Mouse (Mus musculus) kidney, postnatal 0 days (tissue): ENCODE data around the gene Eml3. TPM values are rescaled to one million over a fixed set of nuclear protein-coding genes. Genes with fewer than 3 reads are reported as not detected.
A peak's percentile ranks its signal among the peaks of the same experiment; 100 is the strongest.

ENCODE experiments used
- ATAC-seq: fragments of 200-750 bp; cut with Nextera tagmentation; replicated peaks from 2 replicates; pipeline ENCODE4 v1.8.0; 2017; ENCODE audit warnings: low read depth, moderate number of reproducible peaks, moderate TSS enrichment, moderate library complexity; ENCODE audit not compliant: low FRiP score
- DNase-seq: peaks from one replicate; pipeline ENCODE4 v3.0.0-alpha.2; 2016; ENCODE audit warnings: low spot score
- H3K27ac ChIP-seq: fragments of 300-500 bp; sonication (generic); 2 replicates; pipeline ENCODE4 v1.5.1; 2014; ENCODE audit warnings: mild to moderate bottlenecking
- H3K27me3 ChIP-seq: fragments of 300-500 bp; sonication (generic); 2 replicates; pipeline ENCODE4 v1.6.1; 2014; ENCODE audit warnings: low read length, mixed read lengths; ENCODE audit not compliant: insufficient read depth
- H3K36me3 ChIP-seq: fragments of 300-500 bp; sonication (generic); 2 replicates; pipeline ENCODE4 v1.6.1; 2014; ENCODE audit warnings: low read length, mixed read lengths; ENCODE audit not compliant: insufficient read depth
- H3K4me1 ChIP-seq: fragments of 300-500 bp; sonication (generic); replicated peaks from 2 replicates; pipeline ENCODE4 v1.6.1; 2014; ENCODE audit warnings: antibody characterized with exemption, low read length, mixed read lengths; ENCODE audit not compliant: insufficient read depth
- H3K4me2 ChIP-seq: fragments of 300-500 bp; sonication (generic); 2 replicates; pipeline ENCODE4 v1.6.1; 2014; ENCODE audit warnings: mild to moderate bottlenecking, low read length, moderate library complexity, mixed read lengths
- H3K4me3 ChIP-seq: fragments of 300-500 bp; sonication (generic); replicated peaks from 2 replicates; pipeline ENCODE4 v1.5.1; 2014; ENCODE audit warnings: low read depth, low read length
- H3K9ac ChIP-seq: fragments of 300-500 bp; sonication (generic); 2 replicates; pipeline ENCODE4 v1.6.1; 2014; ENCODE audit warnings: low read depth, low read length
- H3K9me3 ChIP-seq: fragments of 300-500 bp; sonication (generic); replicated peaks from 2 replicates; pipeline ENCODE4 v1.6.1; 2016; ENCODE audit warnings: low read length, inconsistent platforms, mixed read lengths
- CTCF ChIP-seq: IDR thresholded peaks from 2 replicates; pipeline ENCODE4 v1.5.1; 2016; ENCODE audit warnings: antibody characterized with exemption, low read depth, mild to moderate bottlenecking, moderate library complexity
- WGBS: fragments of 180-500 bp; shearing (Covaris S2); extraction: QIAGEN DNeasy Blood & Tissue Kit; methylation state at CpG from one replicate; pipeline ENCODE4 v1.1.7; 2014; 5-methylcytosine and 5-hydroxymethylcytosine counted together
- polyA plus RNA-seq: library from polyadenylated mRNA; unstranded; fragments of >200 nt; fragmentation: Nextera tagmentation; extraction: Ambion mirVana; gene quantifications from 2 replicates; pipeline ENCODE4 v1.2.1, GENCODE M21; 2015

Gene Eml3
- polyA plus RNA-seq, 1 experiment from 2014 or later = 25.5 TPM

DNA sequence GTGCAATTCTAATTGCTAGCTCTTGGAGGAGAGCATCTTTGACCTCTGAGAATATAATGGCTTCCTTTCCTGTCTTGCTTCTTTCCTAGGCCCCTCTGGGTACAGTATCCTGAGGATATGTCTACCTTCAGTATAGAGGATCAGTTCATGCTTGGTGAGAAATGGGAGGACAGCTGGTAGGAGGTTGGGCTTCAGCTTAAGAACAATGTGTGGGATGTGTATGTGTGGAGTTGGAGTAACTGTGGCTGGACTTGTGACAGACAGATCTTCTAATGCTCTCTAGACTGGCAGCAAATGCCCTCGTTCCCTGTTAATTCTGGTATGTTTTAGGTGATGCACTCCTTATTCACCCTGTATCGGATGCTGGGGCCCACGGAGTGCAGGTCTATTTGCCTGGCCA is 15.1 kb upstream of the Eml3 start:
- 95% methylated on average over 3 of the region's 3 CpGs for WGBS
- Histone ChIP-seq H3K4me2 (no peak overlapping the region), H3K9me3 (no peaks in the 10 kb centered on the region), H3K27ac (no peak overlapping the region), H3K4me3 (no peak overlapping the region), H3K4me1 (no peaks in the 10 kb centered on the region), H3K27me3 (no peaks in the 10 kb centered on the region), H3K36me3 (peaks cover 71% of the 10 kb centered on the region), H3K9ac (no peak overlapping the region)
- ATAC-seq (no peak), DNase-seq (no peak)
- TF ChIP-seq CTCF = no peak

DNA sequence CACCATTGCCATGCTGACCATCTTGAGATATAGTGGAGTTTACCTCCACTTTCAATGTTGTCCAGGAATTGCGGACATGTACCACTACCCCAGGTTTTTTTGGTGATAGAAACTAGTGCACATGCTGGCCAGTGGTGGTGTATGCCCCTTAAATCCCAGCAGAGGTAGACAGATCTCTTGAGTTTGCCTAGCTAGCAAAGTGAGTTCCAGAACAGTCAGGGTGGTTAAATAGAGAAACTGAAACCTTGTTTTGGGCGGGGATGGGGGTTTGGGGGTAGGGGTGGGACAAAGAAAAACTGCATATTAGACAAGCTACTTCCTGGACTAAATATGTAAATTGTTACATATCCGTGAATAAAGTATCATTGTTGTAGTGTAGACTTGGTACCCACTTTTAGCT is 10.4 kb upstream of the Eml3 start:
- 92% methylated on average over 3 of the region's 3 CpGs for whole genome bisulfite sequencing
- Histone ChIP-seq H3K27me3 (no peaks in the 10 kb centered on the region), H3K9ac (no peak overlapping the region), H3K4me3 (no peak overlapping the region), H3K27ac (no peak overlapping the region), H3K4me2 (no peak overlapping the region), H3K9me3 (no peaks in the 10 kb centered on the region), H3K4me1 (peaks cover 7% of the 10 kb centered on the region; the same call in 1 of the 2 replicates), H3K36me3 (peaks cover 27% of the 10 kb centered on the region)
- no peak for TF ChIP-seq CTCF
- no peak for DNase-seq
- no peak for ATAC-seq

DNA sequence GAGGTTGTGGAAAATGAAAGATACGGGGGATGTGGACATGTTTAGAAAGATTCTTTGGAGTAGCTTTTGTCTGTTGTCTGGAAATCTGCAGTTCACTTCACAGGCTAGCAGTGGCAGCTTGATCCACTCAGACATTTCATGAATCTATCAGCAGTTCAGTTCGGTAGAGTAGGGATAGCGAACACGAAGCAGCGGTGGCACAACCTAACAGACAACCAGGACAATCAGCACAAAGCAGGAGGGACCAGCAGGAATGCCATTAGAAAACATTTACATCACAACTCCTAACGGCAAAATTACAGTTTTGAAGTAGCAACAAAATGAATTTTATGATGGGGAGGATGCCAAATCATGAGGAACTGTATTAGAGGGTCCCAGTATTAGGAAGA is 9.7 kb upstream of the Eml3 start:
- DNase-seq (no peak), ATAC-seq (no peak)
- no peak for TF ChIP-seq CTCF
- H3K4me2 ChIP-seq = peak overlapping the region; percentile 63
- WGBS = 61% methylated on average over 6 of the region's 6 CpGs
- no peak overlapping the region for H3K9ac ChIP-seq
- no peaks in the 10 kb centered on the region for H3K27me3 ChIP-seq
- H3K9me3 ChIP-seq = no peaks in the 10 kb centered on the region
- peak overlapping the region; percentile 91 for H3K27ac ChIP-seq
- 0 out of 2 replicates have a peak overlapping the region, but pooled peaks have one; percentile 72 for H3K4me3 ChIP-seq
- peaks cover 7% of the 10 kb centered on the region; the same call in 1 of the 2 replicates for H3K4me1 ChIP-seq
- H3K36me3 ChIP-seq = peaks cover 20% of the 10 kb centered on the region

DNA sequence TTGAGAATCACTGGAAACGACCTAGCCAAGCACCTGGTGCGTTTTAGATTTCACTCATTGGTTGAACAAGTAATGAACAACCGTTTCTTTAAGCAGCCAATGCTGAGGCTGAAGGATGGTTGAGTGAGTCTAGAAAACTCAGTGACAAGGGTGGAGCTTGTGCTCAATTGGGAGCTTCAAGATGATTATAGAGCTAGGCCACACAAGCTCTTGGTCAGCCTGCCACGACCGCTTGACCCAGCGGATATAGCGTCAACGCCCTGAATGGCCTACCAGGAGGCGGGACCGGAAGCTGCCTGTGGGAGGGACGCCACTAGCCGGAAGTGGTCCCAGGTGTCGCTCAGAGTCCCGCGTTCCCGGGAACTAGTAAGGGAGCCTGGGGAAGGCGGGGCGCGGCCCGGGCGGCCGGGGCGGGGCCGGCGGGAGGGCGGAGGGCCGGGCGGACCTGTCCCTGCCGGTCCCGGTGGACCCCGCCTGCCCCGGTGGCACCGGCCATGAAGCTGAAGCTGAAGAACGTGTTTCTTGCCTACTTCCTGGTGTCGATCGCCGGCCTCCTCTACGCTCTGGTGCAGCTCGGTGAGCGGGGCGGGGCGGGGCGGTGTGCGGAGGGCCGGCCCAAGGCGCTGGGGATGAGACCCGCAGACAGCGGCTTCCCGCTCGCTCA is 9.1 kb upstream of the Eml3 start, which contains the start of gene B3gat3:
Gene B3gat3, plus strand, starts transcription at position 302 of the 664 bp plus-strand sequence.
- peak within 1 kb of the TSS; percentile 62 for H3K9ac ChIP-seq
- H3K4me3 ChIP-seq = peak within 1 kb of the TSS; percentile 72
- no peak for TF ChIP-seq CTCF
- no peaks in the 10 kb centered on the region for H3K27me3 ChIP-seq
- no peaks in the 10 kb centered on the region for H3K9me3 ChIP-seq
- peak; percentile 98 for ATAC-seq
- peak within 1 kb of the TSS; percentile 91 for H3K27ac ChIP-seq
- peak within 1 kb of the TSS; percentile 63 for H3K4me2 ChIP-seq
- DNase-seq = peak; percentile 98
- peaks cover 7% of the 10 kb centered on the region; the same call in 1 of the 2 replicates for H3K4me1 ChIP-seq
- 2% methylated on average over 48 of the region's 50 CpGs for WGBS
- peaks cover 15% of the 10 kb centered on the region for H3K36me3 ChIP-seq

DNA sequence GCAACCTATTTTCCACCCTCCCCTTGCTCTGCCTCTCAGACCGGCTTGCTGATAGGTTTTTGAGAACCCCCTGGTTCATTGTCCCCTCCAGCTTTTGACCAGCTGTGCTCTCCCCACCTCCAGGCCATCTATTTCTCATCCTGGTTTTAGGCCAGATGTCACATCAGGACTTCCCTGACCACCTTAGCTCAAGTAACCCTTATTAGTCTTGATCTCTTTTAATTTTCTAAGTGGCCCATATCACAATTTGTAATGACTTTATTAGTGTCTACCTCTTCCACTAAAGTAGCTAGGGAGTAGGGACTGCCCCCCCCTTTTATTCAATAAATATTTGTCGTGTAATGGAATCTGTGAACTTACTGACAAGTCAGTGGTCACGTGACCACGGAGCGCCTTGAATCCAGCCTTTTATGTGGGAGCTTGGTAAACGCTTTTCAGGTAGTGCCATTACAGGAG is 8.5 kb upstream of the Eml3 start:
- Histone ChIP-seq H3K27ac (peak overlapping the region; percentile 91), H3K27me3 (no peaks in the 10 kb centered on the region), H3K4me1 (peaks cover 7% of the 10 kb centered on the region; the same call in 1 of the 2 replicates), H3K9me3 (no peaks in the 10 kb centered on the region), H3K4me2 (peak overlapping the region; percentile 63), H3K4me3 (peak overlapping the region; percentile 72), H3K36me3 (peaks cover 9% of the 10 kb centered on the region; the same call in 1 of the 2 replicates), H3K9ac (peak overlapping the region; percentile 62)
- DNase-seq (peak; percentile 70), ATAC-seq (no peak)
- 0% methylated on average over 6 of the region's 6 CpGs for WGBS
- no peak for TF ChIP-seq CTCF

DNA sequence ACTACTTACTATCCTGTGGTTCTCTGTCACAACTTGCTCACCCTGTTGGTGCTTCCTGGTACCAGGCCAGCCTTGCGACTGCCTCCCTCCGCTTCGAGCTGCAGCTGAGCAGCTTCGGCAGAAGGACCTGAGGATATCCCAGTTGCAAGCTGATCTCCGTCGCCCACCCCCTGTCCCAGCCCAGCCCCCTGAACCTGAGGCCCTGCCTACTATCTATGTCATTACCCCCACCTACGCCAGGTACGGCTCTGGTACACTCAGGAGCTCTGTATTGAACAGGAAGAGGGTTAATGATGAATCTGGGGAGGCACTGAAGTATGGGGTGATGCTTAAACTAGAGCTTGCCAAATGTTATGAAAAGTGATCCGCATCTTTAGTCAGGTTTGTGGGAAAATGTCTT is 7.6 kb upstream of the Eml3 start:
- H3K4me1 ChIP-seq = peaks cover 7% of the 10 kb centered on the region; the same call in 1 of the 2 replicates
- no peak for TF ChIP-seq CTCF
- H3K9me3 ChIP-seq = no peaks in the 10 kb centered on the region
- H3K4me2 ChIP-seq = no peak overlapping the region; the same call in 1 of the 2 replicates
- H3K27me3 ChIP-seq = no peaks in the 10 kb centered on the region
- H3K36me3 ChIP-seq = peaks cover 6% of the 10 kb centered on the region; the same call in 1 of the 2 replicates
- 74% methylated on average over 9 of the region's 9 CpGs for WGBS
- no peak overlapping the region for H3K27ac ChIP-seq
- H3K4me3 ChIP-seq = no peak overlapping the region
- 0 out of 2 replicates have a peak overlapping the region, but pooled peaks have one; percentile 62 for H3K9ac ChIP-seq
- no peak for DNase-seq
- no peak for ATAC-seq
